Mouse (Mus musculus): Measurements from ENCODE around the gene Zzz3.

The Zzz3 gene

GRCm38 (mm10) chr3:152497842-152498241 lies 102.6 kb downstream of the Zzz3 start:
- no peak for DNase-seq

GRCm38 (mm10) chr3:152498968-152499696 lies 103.9 kb downstream of the Zzz3 start:
- DNase-seq: no peak

- DNase-seq: no peak
These were observed 112.6 kb downstream of the Zzz3 start for GRCm38 (mm10) chr3:152507900-152508299.

- no peak for DNase-seq
These were observed 113.2 kb downstream of the Zzz3 start for GRCm38 (mm10) chr3:152508419-152508993.

- DNase-seq: no peak
These were observed 114.0 kb downstream of the Zzz3 start for GRCm38 (mm10) chr3:152509268-152509667.

Measured in cerebellum, postnatal 10 days (tissue).